Mouse (Mus musculus): ENCODE data around the gene Tomm40.

DNA sequence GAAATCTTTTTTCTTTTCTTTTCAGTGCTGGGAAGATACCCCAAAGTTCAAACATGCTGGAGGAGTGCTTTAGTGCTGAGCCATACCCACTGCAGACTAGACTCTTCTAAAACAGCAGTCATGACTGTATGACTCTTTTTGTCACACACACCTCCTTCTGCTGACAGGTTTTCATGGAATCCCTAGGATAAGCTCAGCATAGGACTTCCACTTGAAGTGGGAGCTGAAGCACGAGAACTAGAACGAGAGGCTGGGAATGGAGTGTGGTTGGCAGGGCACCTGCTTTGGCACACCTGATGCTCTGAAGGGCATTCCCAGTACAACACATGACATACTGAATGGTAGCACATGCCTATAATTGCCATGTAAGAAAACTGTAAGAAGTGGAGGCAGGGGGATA, 62.6 kb downstream of the Tomm40 start:
- TF ChIP-seq CTCF (IDR thresholded peaks at IDR 0.05; ENCODE audit: low read depth, low read length) (no peak), POLR2A (IDR thresholded peaks at IDR 0.05; ENCODE audit: borderline replicate concordance, low read depth, low read length) (no peak)

Measured in bone marrow macrophage, adult 2 months (primary cell).